Mouse (Mus musculus) megakaryocyte-erythroid progenitor cell, adult 5 weeks (primary cell): ENCODE measurements around the gene Gm10198. TPM values are rescaled to one million over a fixed set of nuclear protein-coding genes. Genes with fewer than 3 reads are reported as not detected.

Experiments used
- polyA plus RNA-seq: library from polyadenylated mRNA; stranded (reverse); fragments of >175 nt; gene quantifications from 2 replicates; pipeline ENCODE4 v1.2.3, GENCODE M21; 2012

Gm10198 gene
- polyA plus RNA-seq, result not detected in 2 replicates

GRCm38 (mm10) chr13:111592485-111592884, at the start of gene Gm10198:
Gene Gm10198, plus strand, starts transcription at chr13:111592785.

Other genes with a start within 250 kb of the Gm10198 start
- gene Gpbp1, start 102.7 kb upstream of the Gm10198 start, polyA plus RNA-seq, result 9.2 and 12.7 TPM in 2 replicates
- gene Gm49496, start 42.8 kb upstream of the Gm10198 start, polyA plus RNA-seq, result not detected in 2 replicates
- gene Mier3, start 88.2 kb downstream of the Gm10198 start, polyA plus RNA-seq, result 0.89 and 1.9 TPM in 2 replicates
- gene Map3k1, start 216.2 kb downstream of the Gm10198 start, polyA plus RNA-seq, result 22.9 and 26.0 TPM in 2 replicates